Mouse (Mus musculus) forebrain, embryonic 15.5 days (tissue): ENCODE measurements around the gene Nupr1. TPM values are rescaled to one million over a fixed set of nuclear protein-coding genes. Genes with fewer than 3 reads are reported as not detected.

Experiments
- ATAC-seq: fragments of 200-750 bp; cut with Nextera tagmentation; replicated peaks from 2 replicates; pipeline ENCODE4 v1.8.0; 2017; ENCODE audit warnings: mild to moderate bottlenecking, moderate TSS enrichment, moderate library complexity
- H3K27ac ChIP-seq: fragments of 300-500 bp; sonication (generic); replicated peaks from 2 replicates; pipeline ENCODE4 v1.5.1; 2015; ENCODE audit warnings: mild to moderate bottlenecking, inconsistent platforms
- H3K27me3 ChIP-seq: fragments of 300-500 bp; sonication (generic); 2 replicates; pipeline ENCODE4 v1.6.1; 2015; ENCODE audit warnings: inconsistent platforms
- H3K36me3 ChIP-seq: fragments of 300-500 bp; sonication (generic); 2 replicates; pipeline ENCODE4 v1.6.1; 2015; ENCODE audit warnings: mild to moderate bottlenecking, inconsistent platforms
- H3K4me1 ChIP-seq: fragments of 300-500 bp; sonication (generic); 2 replicates; pipeline ENCODE4 v1.6.1; 2015; ENCODE audit warnings: inconsistent platforms
- H3K4me2 ChIP-seq: fragments of 300-500 bp; sonication (generic); replicated peaks from 2 replicates; pipeline ENCODE4 v1.6.1; 2015; ENCODE audit warnings: mild to moderate bottlenecking, inconsistent platforms
- H3K4me3 ChIP-seq: fragments of 300-500 bp; sonication (generic); 2 replicates; pipeline ENCODE4 v1.5.1; 2015; ENCODE audit warnings: mild to moderate bottlenecking, inconsistent platforms
- H3K9ac ChIP-seq: fragments of 300-500 bp; sonication (generic); replicated peaks from 2 replicates; pipeline ENCODE4 v1.6.1; 2015; ENCODE audit warnings: mild to moderate bottlenecking, inconsistent platforms
- H3K9me3 ChIP-seq: fragments of 300-500 bp; sonication (generic); 2 replicates; pipeline ENCODE4 v1.6.1; 2016; ENCODE audit warnings: inconsistent platforms
- WGBS: fragments of 180-500 bp; shearing (Covaris S2); methylation state at CpG from one replicate; pipeline ENCODE4 v1.1.7; 2015; ENCODE audit warnings: mixed read lengths; 5-methylcytosine and 5-hydroxymethylcytosine counted together
- microRNA-seq: library from miRNA; unstranded; fragments of <30 nt; microRNA quantifications from one replicate; pipeline ENCODE4, GENCODE M21; 2016
- polyA plus RNA-seq: library from polyadenylated mRNA; unstranded; fragments of >200 nt; fragmentation: Nextera tagmentation; extraction: Ambion mirVana; gene quantifications from 2 replicates; pipeline ENCODE4 v1.2.1, GENCODE M21; 2015

Nupr1 gene
- polyA plus RNA-seq, 1 experiment from 2014 or later, result 5.9 TPM

- Histone ChIP-seq H3K9me3 (no peaks in the 10 kb centered on the region), H3K27me3 (0 out of 2 replicates have a peak, but pooled peaks cover 2% of the 10 kb centered on the region), H3K4me2 (no peak within 1 kb of the TSS), H3K9ac (no peak within 1 kb of the TSS), H3K27ac (no peak within 1 kb of the TSS), H3K4me1 (peaks cover 20% of the 10 kb centered on the region), H3K4me3 (no peak within 1 kb of the TSS), H3K36me3 (no peaks in the 10 kb centered on the region)
- WGBS, result 76% methylated on average over 6 of the region's 6 CpGs
- no peak for ATAC-seq
Measured at GRCm38 (mm10) chr7:126585717-126586116, 44.9 kb downstream of the Nupr1 start, which contains the start of gene Cln3. Gene Cln3, minus strand, starts transcription at chr7:126585817.

- WGBS, result 81% methylated on average over 8 of the region's 8 CpGs
- Histone ChIP-seq H3K4me3 (peak within 1 kb of the TSS; percentile 67), H3K27me3 (0 out of 2 replicates have a peak, but pooled peaks cover 2% of the 10 kb centered on the region), H3K9ac (no peak within 1 kb of the TSS), H3K4me2 (peak within 1 kb of the TSS; percentile 84), H3K36me3 (no peaks in the 10 kb centered on the region), H3K9me3 (no peaks in the 10 kb centered on the region), H3K4me1 (peaks cover 20% of the 10 kb centered on the region), H3K27ac (peak within 1 kb of the TSS; percentile 94; the same call in 1 of the 2 replicates)
- ATAC-seq, result no peak
Measured at GRCm38 (mm10) chr7:126584506-126584977, 46.1 kb downstream of the Nupr1 start, which contains the start of gene Apobr. Gene Apobr, plus strand, starts transcription at chr7:126584942.

- Histone ChIP-seq H3K9ac (peak overlapping the region; percentile 54; the same call in 1 of the 2 replicates), H3K9me3 (no peaks in the 10 kb centered on the region), H3K27me3 (0 out of 2 replicates have a peak, but pooled peaks cover 2% of the 10 kb centered on the region), H3K4me2 (peak overlapping the region; percentile 84), H3K36me3 (peaks cover 2% of the 10 kb centered on the region; the same call in 1 of the 2 replicates), H3K4me3 (peak overlapping the region; percentile 67), H3K27ac (peak overlapping the region; percentile 94), H3K4me1 (peaks cover 20% of the 10 kb centered on the region)
- WGBS, result 59% methylated on average over 6 of the region's 6 CpGs
- no peak for ATAC-seq
Measured at GRCm38 (mm10) chr7:126583761-126584160, 46.9 kb downstream of the Nupr1 start.

- H3K4me3 ChIP-seq, result peak overlapping the region; percentile 67
- H3K4me2 ChIP-seq, result peak overlapping the region; percentile 84
- no peaks in the 10 kb centered on the region for H3K9me3 ChIP-seq
- H3K4me1 ChIP-seq, result peaks cover 20% of the 10 kb centered on the region
- peak overlapping the region; percentile 54 for H3K9ac ChIP-seq
- peaks cover 5% of the 10 kb centered on the region; the same call in 1 of the 2 replicates for H3K36me3 ChIP-seq
- H3K27me3 ChIP-seq, result 0 out of 2 replicates have a peak, but pooled peaks cover 2% of the 10 kb centered on the region
- peak; percentile 89 for ATAC-seq
- H3K27ac ChIP-seq, result peak overlapping the region; percentile 94
- under 1% methylated on average over 22 of the region's 22 CpGs for WGBS
Measured at GRCm38 (mm10) chr7:126583251-126583709, 47.4 kb downstream of the Nupr1 start.

- Histone ChIP-seq H3K4me2 (peak overlapping the region; percentile 84), H3K4me3 (peak overlapping the region; percentile 67), H3K9me3 (no peaks in the 10 kb centered on the region), H3K27me3 (0 out of 2 replicates have a peak, but pooled peaks cover 2% of the 10 kb centered on the region), H3K36me3 (peaks cover 6% of the 10 kb centered on the region; the same call in 1 of the 2 replicates), H3K4me1 (peaks cover 20% of the 10 kb centered on the region), H3K9ac (peak overlapping the region; percentile 54), H3K27ac (peak overlapping the region; percentile 94)
- ATAC-seq, result peak; percentile 74
- 1% methylated on average over 20 of the region's 20 CpGs for WGBS
Measured at GRCm38 (mm10) chr7:126582759-126583158, 47.9 kb downstream of the Nupr1 start.

GRCm38 (mm10) chr7:126581661-126582060 is 49.0 kb downstream of the Nupr1 start:
- no peak for ATAC-seq
- Histone ChIP-seq H3K4me3 (no peak overlapping the region), H3K9ac (no peak overlapping the region), H3K4me1 (peaks cover 20% of the 10 kb centered on the region), H3K9me3 (no peaks in the 10 kb centered on the region), H3K27ac (no peak overlapping the region), H3K27me3 (0 out of 2 replicates have a peak, but pooled peaks cover 2% of the 10 kb centered on the region), H3K36me3 (peaks cover 11% of the 10 kb centered on the region; the same call in 1 of the 2 replicates), H3K4me2 (no peak overlapping the region)
- WGBS, result 85% methylated on average over 6 of the region's 6 CpGs

GRCm38 (mm10) chr7:126579172-126579571 is 51.5 kb downstream of the Nupr1 start:
- no peaks in the 10 kb centered on the region for H3K9me3 ChIP-seq
- ATAC-seq, result no peak

GRCm38 (mm10) chr7:126576946-126577345 is 53.7 kb downstream of the Nupr1 start:
- no peaks in the 10 kb centered on the region for H3K27me3 ChIP-seq
- no peak overlapping the region for H3K4me2 ChIP-seq
- H3K4me3 ChIP-seq, result no peak overlapping the region
- H3K36me3 ChIP-seq, result peaks cover 24% of the 10 kb centered on the region
- 50% methylated on average over 8 of the region's 8 CpGs for WGBS
- no peak overlapping the region for H3K27ac ChIP-seq
- no peaks in the 10 kb centered on the region for H3K9me3 ChIP-seq
- H3K4me1 ChIP-seq, result peaks cover 6% of the 10 kb centered on the region
- no peak for ATAC-seq
- H3K9ac ChIP-seq, result no peak overlapping the region

More at GRCm38 (mm10) chr7:126579172-126579571, 51.5 kb downstream of the Nupr1 start:
- Histone ChIP-seq H3K9ac (no peak overlapping the region), H3K4me1 (peaks cover 20% of the 10 kb centered on the region), H3K27me3 (no peaks in the 10 kb centered on the region), H3K36me3 (peaks cover 18% of the 10 kb centered on the region), H3K27ac (no peak overlapping the region), H3K4me2 (no peak overlapping the region), H3K4me3 (no peak overlapping the region)
- WGBS, result 57% methylated on average over 8 of the region's 8 CpGs

Small RNAs within 50 kb of the gene (microRNA-seq; reads per million reads assigned to microRNA genes)
- not detected for gene Mir7059

Other genes with a start within 250 kb of the Nupr1 start
- 2.6 and 3.0 TPM in 2 replicates for gene Nfatc2ip, start 234.1 kb downstream of the Nupr1 start, polyA plus RNA-seq
- not detected in 2 replicates for gene Cd19, start 216.0 kb downstream of the Nupr1 start, polyA plus RNA-seq
- gene Rabep2, start 202.1 kb downstream of the Nupr1 start, polyA plus RNA-seq, result 23.6 and 26.9 TPM in 2 replicates
- 0.20 and 0.37 TPM in 2 replicates for gene Atp2a1, start 167.8 kb downstream of the Nupr1 start, polyA plus RNA-seq
- gene Sh2b1, start 155.4 kb downstream of the Nupr1 start, polyA plus RNA-seq, result 69.1 and 72.7 TPM in 2 replicates
- gene Tufm, start 143.5 kb downstream of the Nupr1 start, polyA plus RNA-seq, result 127 and 130 TPM in 2 replicates
- gene Atxn2l, start 127.4 kb downstream of the Nupr1 start, polyA plus RNA-seq, result 65.2 and 69.0 TPM in 2 replicates
- 196 TPM in 2 replicates for gene Eif3c, start 64.5 kb downstream of the Nupr1 start, polyA plus RNA-seq
- 0.25 and 0.32 TPM in 2 replicates for gene Apobr, start 45.9 kb downstream of the Nupr1 start, polyA plus RNA-seq
- 31.7 and 34.3 TPM in 2 replicates for gene Cln3, start 45.0 kb downstream of the Nupr1 start, polyA plus RNA-seq
- gene Il27, start 35.9 kb downstream of the Nupr1 start, polyA plus RNA-seq, result not detected in 2 replicates
- gene Sgf29, start 18.4 kb upstream of the Nupr1 start, polyA plus RNA-seq, result 54.7 and 55.4 TPM in 2 replicates
- 2.8 TPM in 2 replicates for gene Sult1a1, start 45.6 kb upstream of the Nupr1 start, polyA plus RNA-seq
- gene Bola2, start 64.5 kb upstream of the Nupr1 start, polyA plus RNA-seq, result 141 and 158 TPM in 2 replicates
- 17.5 and 18.0 TPM in 2 replicates for gene Slx1b, start 64.9 kb upstream of the Nupr1 start, polyA plus RNA-seq
- gene Coro1a, start 76.9 kb upstream of the Nupr1 start, polyA plus RNA-seq, result 99.8 and 108 TPM in 2 replicates
- 101 and 102 TPM in 2 replicates for gene Mapk3, start 128.7 kb upstream of the Nupr1 start, polyA plus RNA-seq
- 1.5 and 1.7 TPM in 2 replicates for gene Gdpd3, start 135.5 kb upstream of the Nupr1 start, polyA plus RNA-seq
- 207 and 213 TPM in 2 replicates for gene Ypel3, start 146.1 kb upstream of the Nupr1 start, polyA plus RNA-seq
- gene Tbx6, start 150.6 kb upstream of the Nupr1 start, polyA plus RNA-seq, result 0.41 and 0.65 TPM in 2 replicates
- gene Ppp4c, start 161.6 kb upstream of the Nupr1 start, polyA plus RNA-seq, result 215 TPM in 2 replicates
- 35.1 and 38.1 TPM in 2 replicates for gene Fam57b, start 166.8 kb upstream of the Nupr1 start, polyA plus RNA-seq
- gene 4930451I11Rik, start 200.8 kb upstream of the Nupr1 start, polyA plus RNA-seq, result not detected in 2 replicates
- gene Doc2a, start 216.6 kb upstream of the Nupr1 start, polyA plus RNA-seq, result 9.0 and 9.1 TPM in 2 replicates
- 30.7 and 31.8 TPM in 2 replicates for gene Hirip3, start 231.1 kb upstream of the Nupr1 start, polyA plus RNA-seq
- 86.2 and 98.8 TPM in 2 replicates for gene Ino80e, start 231.5 kb upstream of the Nupr1 start, polyA plus RNA-seq